Mouse (Mus musculus) adrenal gland, adult 18-20 months (tissue): Measurements from ENCODE around the gene Tmem87b. TPM values are rescaled to one million over a fixed set of nuclear protein-coding genes. Genes with fewer than 3 reads are reported as not detected.

Experiments
- DNase-seq, 2 experiments: peaks; one replicate each; pipeline ENCODE4 v3.0.0; 2021 to 2022; ENCODE audit warnings: low spot score in 2 of 2
- total RNA-seq, 2 experiments: library from RNA; stranded (reverse); gene quantifications; 1 replicate in 1 of 2; 2 replicates in 1 of 2; pipeline ENCODE4 v1.2.3; 2021

Gene Tmem87b
- total RNA-seq, 2 experiments from 2014 or later = 24.6 to 37.8 TPM

GRCm38 (mm10) chr2:128817387-128817785, 532 bp upstream of the Tmem87b start:
- no peak for DNase-seq

- peak in 1 of 2 experiments; percentile 20 for DNase-seq
These were observed 1.2 kb downstream of the Tmem87b start for GRCm38 (mm10) chr2:128818956-128819643.

- DNase-seq = no peak
These were observed 2.7 kb downstream of the Tmem87b start for GRCm38 (mm10) chr2:128820631-128821030.

GRCm38 (mm10) chr2:128823893-128824292, 6.0 kb downstream of the Tmem87b start:
- no peak for DNase-seq

- DNase-seq = no peak
These were observed 9.9 kb downstream of the Tmem87b start for GRCm38 (mm10) chr2:128827787-128828186.

GRCm38 (mm10) chr2:128832611-128833010, 14.7 kb downstream of the Tmem87b start:
- DNase-seq = no peak

- no peak for DNase-seq
These were observed 15.1 kb downstream of the Tmem87b start for GRCm38 (mm10) chr2:128833035-128833434.

GRCm38 (mm10) chr2:128833435-128833834, 15.5 kb downstream of the Tmem87b start:
- DNase-seq = no peak

GRCm38 (mm10) chr2:128837531-128837930, 19.6 kb downstream of the Tmem87b start:
- no peak for DNase-seq

- DNase-seq = no peak
These were observed 20.7 kb downstream of the Tmem87b start for GRCm38 (mm10) chr2:128838611-128839010.

GRCm38 (mm10) chr2:128839501-128839900, 21.6 kb downstream of the Tmem87b start:
- no peak for DNase-seq

GRCm38 (mm10) chr2:128842437-128842836, 24.5 kb downstream of the Tmem87b start:
- no peak for DNase-seq

GRCm38 (mm10) chr2:128850036-128850435, 32.1 kb downstream of the Tmem87b start:
- DNase-seq = no peak

GRCm38 (mm10) chr2:128856673-128857072, 38.8 kb downstream of the Tmem87b start:
- no peak for DNase-seq

GRCm38 (mm10) chr2:128858962-128859361, 41.0 kb downstream of the Tmem87b start:
- no peak for DNase-seq

GRCm38 (mm10) chr2:128859861-128860260, 41.9 kb downstream of the Tmem87b start:
- no peak for DNase-seq

GRCm38 (mm10) chr2:128862636-128863035, 44.7 kb downstream of the Tmem87b start, which contains the start of gene Fbln7:
Gene Fbln7 (plus strand): TSS chr2:128862981.
- no peak for DNase-seq

GRCm38 (mm10) chr2:128863777-128864331, 45.9 kb downstream of the Tmem87b start:
- peak; percentile 42 to 51 for DNase-seq

GRCm38 (mm10) chr2:128865061-128865460, 47.1 kb downstream of the Tmem87b start:
- DNase-seq = no peak

- no peak for DNase-seq
These were observed 53.7 kb downstream of the Tmem87b start for GRCm38 (mm10) chr2:128871656-128872055.

- DNase-seq = no peak
These were observed 54.3 kb downstream of the Tmem87b start for GRCm38 (mm10) chr2:128872256-128872655.

GRCm38 (mm10) chr2:128875526-128875925, 57.6 kb downstream of the Tmem87b start:
- DNase-seq = no peak

GRCm38 (mm10) chr2:128881236-128881635, 63.3 kb downstream of the Tmem87b start:
- no peak for DNase-seq
